12 mouse cellular contexts compared by ENCODE assay signal in genomic region chr8:120616663-120617626, GRCm38 (mm10). TPM values are rescaled to one million over a fixed set of nuclear protein-coding genes. Genes with fewer than 3 reads are reported as not detected.
A peak's percentile ranks its signal among the peaks of the same experiment; 100 is the strongest.
DNase-seq lines count a peak whose midpoint lies in the region; ATAC-seq lines count a peak whose summit lies in the region.
"Had no signal": no experiment of that assay in that cellular context is flagged by ENCODE, and none has a peak within 500 bp of the region (broad histone marks: within the 10 kb centered on the region; RNA-seq: fewer than 3 reads in every experiment).

No protein-coding gene starts in this region.

- no peak overlapping the region for H3K4me3 ChIP-seq in forebrain, embryonic 14.5 days (ENCODE audit: low read depth, low read length)
- no peak overlapping the region for H3K4me3 ChIP-seq in midbrain, embryonic 11.5 days (ENCODE audit: low read depth, low read length)

- H3K4me2 ChIP-seq in forebrain, embryonic 14.5 days (ENCODE audit: low read length), result no peak overlapping the region
- H3K4me2 ChIP-seq in midbrain, embryonic 11.5 days, result no peak overlapping the region

- peak; percentile 57 for ATAC-seq in forebrain, embryonic 14.5 days
- ATAC-seq in midbrain, embryonic 11.5 days (ENCODE audit: low FRiP score), result peak; percentile 76

- 13% methylated on average over 7 of the region's 8 CpGs for whole genome bisulfite sequencing in forebrain, embryonic 14.5 days
- WGBS in midbrain, embryonic 11.5 days, result 15% methylated on average over 7 of the region's 8 CpGs

- peak overlapping the region; percentile 26; the same call in 1 of the 2 replicates for H3K9ac ChIP-seq in forebrain, embryonic 14.5 days (ENCODE audit: low read length)
- no peak overlapping the region for H3K9ac ChIP-seq in midbrain, embryonic 11.5 days (ENCODE audit: low read length)

- peak overlapping the region; percentile 58 for H3K27ac ChIP-seq in forebrain, embryonic 14.5 days (ENCODE audit: low read depth, low read length)
- H3K27ac ChIP-seq in midbrain, embryonic 11.5 days (ENCODE audit: low read depth, low read length), result peak overlapping the region; percentile 70

- no peaks in the 10 kb centered on the region for H3K36me3 ChIP-seq in forebrain, embryonic 14.5 days (ENCODE audit: control insufficient read depth, insufficient read depth, low read length)
- H3K36me3 ChIP-seq in midbrain, embryonic 11.5 days (ENCODE audit: control insufficient read depth, insufficient read depth, low read length), result no peaks in the 10 kb centered on the region

- no peaks in the 10 kb centered on the region for H3K9me3 ChIP-seq in forebrain, embryonic 14.5 days (replicated peaks; ENCODE audit: control insufficient read depth, low read length)
- H3K9me3 ChIP-seq in midbrain, embryonic 11.5 days (ENCODE audit: control insufficient read depth, low read length), result no peaks in the 10 kb centered on the region

- peaks cover 10% of the 10 kb centered on the region; the same call in 1 of the 2 replicates for H3K4me1 ChIP-seq in forebrain, embryonic 14.5 days (ENCODE audit: control insufficient read depth, insufficient read depth, low read length)
- H3K4me1 ChIP-seq in midbrain, embryonic 11.5 days (ENCODE audit: control insufficient read depth, insufficient read depth, low read length), result peaks cover 31% of the 10 kb centered on the region

- no peaks in the 10 kb centered on the region for H3K27me3 ChIP-seq in forebrain, embryonic 14.5 days (replicated peaks; ENCODE audit: control insufficient read depth, insufficient read depth, low read length)
- no peaks in the 10 kb centered on the region for H3K27me3 ChIP-seq in midbrain, embryonic 11.5 days (ENCODE audit: control insufficient read depth, insufficient read depth, low read length)

- DNase-seq in 3T3-L1 (ENCODE audit: low read depth, low spot score) (peak; percentile 54), MN1 (ENCODE audit: low spot score) (peak; percentile 81)
- peak; percentile 67 for DNase-seq in forebrain, embryonic 14.5 days (ENCODE audit: low spot score)
- DNase-seq in midbrain, embryonic 11.5 days (ENCODE audit: low spot score, missing footprints), result no peak
- DNase-seq in kidney, adult 11 months, result no peak
- no peak for DNase-seq in B cell, adult 2 months
- no peak for DNase-seq in kidney, postnatal 14 days
- DNase-seq: adrenal gland, postnatal 36 days; kidney, adult 18-20 months; lung, adult 18-20 months; thymus, postnatal 4 days had no signal

RNA-seq across cellular contexts. Expression of gene Gins2, which starts 27.8 kb away (rescaled TPM):
- 33.4 and 44.1 TPM in 2 replicates for polyA plus RNA-seq in forebrain, embryonic 14.5 days (2014; fragmentation: Nextera tagmentation; extraction: Ambion mirVana)
- polyA plus RNA-seq in midbrain, embryonic 11.5 days (2014; fragmentation: Nextera tagmentation; extraction: Ambion mirVana), result 113 and 120 TPM in 2 replicates

RNA-seq across cellular contexts. Expression of gene 1190005I06Rik, which starts 30.5 kb away (rescaled TPM):
- 7.1 and 8.3 TPM in 2 replicates for polyA plus RNA-seq in forebrain, embryonic 14.5 days (2014; fragmentation: Nextera tagmentation; extraction: Ambion mirVana)
- 2.9 and 4.4 TPM in 2 replicates for polyA plus RNA-seq in midbrain, embryonic 11.5 days (2014; fragmentation: Nextera tagmentation; extraction: Ambion mirVana)

RNA-seq across cellular contexts. Expression of gene Gm27021, which starts 50.9 kb away (rescaled TPM):
- polyA plus RNA-seq in forebrain, embryonic 14.5 days (2014; fragmentation: Nextera tagmentation; extraction: Ambion mirVana), result 2.9 and 6.9 TPM in 2 replicates
- 3.4 and 3.5 TPM in 2 replicates for polyA plus RNA-seq in midbrain, embryonic 11.5 days (2014; fragmentation: Nextera tagmentation; extraction: Ambion mirVana)
- polyA plus RNA-seq: small intestine, adult 2 months had no signal

RNA-seq across cellular contexts. Expression of gene Cox4i1, which starts 51.1 kb away (rescaled TPM):
- 1,002 and 1,092 TPM in 2 replicates for polyA plus RNA-seq in forebrain, embryonic 14.5 days (2014; fragmentation: Nextera tagmentation; extraction: Ambion mirVana)
- 937 and 953 TPM in 2 replicates for polyA plus RNA-seq in midbrain, embryonic 11.5 days (2014; fragmentation: Nextera tagmentation; extraction: Ambion mirVana)

RNA-seq across cellular contexts. Expression of gene Emc8, which starts 51.4 kb away (rescaled TPM):
- 193 and 216 TPM in 2 replicates for polyA plus RNA-seq in forebrain, embryonic 14.5 days (2014; fragmentation: Nextera tagmentation; extraction: Ambion mirVana)
- 292 and 306 TPM in 2 replicates for polyA plus RNA-seq in midbrain, embryonic 11.5 days (2014; fragmentation: Nextera tagmentation; extraction: Ambion mirVana)

Comparison
In these comparisons a context has a peak if more than half of its experiments do, and no peak if none do; other contexts are left out.
1. DNase-seq: peak in 3T3-L1 (single experiment), MN1 (single experiment) and forebrain, embryonic 14.5 days (single experiment); none in midbrain, embryonic 11.5 days (single experiment), kidney, adult 11 months (single experiment), B cell, adult 2 months (0 of 2) and kidney, postnatal 14 days (single experiment).